Mouse (Mus musculus) small intestine, adult 2 months (tissue): ENCODE measurements around the gene Zfp68. TPM values are rescaled to one million over a fixed set of nuclear protein-coding genes. Genes with fewer than 3 reads are reported as not detected.
A peak's percentile ranks its signal among the peaks of the same experiment; 100 is the strongest.
"Not testable (repeated sequence)": the region's sequence is repeated elsewhere in the genome, so short reads cannot be mapped to it uniquely, and the experiment has no call there.

ENCODE experiments used
- H3K27ac ChIP-seq: fragments of 200-500 bp; 2 replicates; pipeline ENCODE4 v1.5.1; 2012; ENCODE audit warnings: low read depth, low read length, control low read depth, inconsistent platforms; ENCODE audit not compliant: insufficient read depth
- H3K27me3 ChIP-seq: fragments of 200-500 bp; 2 replicates; pipeline ENCODE4 v1.6.1; 2012; ENCODE audit warnings: mild to moderate bottlenecking, moderate library complexity, low read length, inconsistent platforms; ENCODE audit not compliant: control insufficient read depth, insufficient read depth
- H3K36me3 ChIP-seq: fragments of 200-500 bp; 2 replicates; pipeline ENCODE4 v1.6.1; 2012; ENCODE audit warnings: mild to moderate bottlenecking, low read length, control low read depth, inconsistent platforms; ENCODE audit not compliant: control insufficient read depth, insufficient read depth
- H3K4me1 ChIP-seq: fragments of 200-500 bp; 2 replicates; pipeline ENCODE4 v1.6.1; 2012; ENCODE audit warnings: low read length, inconsistent platforms, mixed read lengths; ENCODE audit not compliant: control insufficient read depth, insufficient read depth, insufficient read length
- H3K4me3 ChIP-seq: fragments of 200-500 bp; 2 replicates; pipeline ENCODE4 v1.5.1; 2012; ENCODE audit warnings: low read depth, mild to moderate bottlenecking, control low read depth, inconsistent platforms, low read length, moderate library complexity
- CTCF ChIP-seq: fragments of 200-500 bp; IDR thresholded peaks from 2 replicates; pipeline ENCODE4 v1.5.1; 2012; ENCODE audit warnings: low read depth, mild to moderate bottlenecking, control low read depth, inconsistent platforms, low read length, moderate library complexity, mixed read lengths; ENCODE audit not compliant: insufficient replicate concordance, insufficient read length; ENCODE audit errors: extremely low read depth
- POLR2A ChIP-seq: fragments of 200-500 bp; IDR thresholded peaks from 2 replicates; pipeline ENCODE4 v1.6.1; 2012; ENCODE audit warnings: low read depth, mild to moderate bottlenecking, control low read depth, inconsistent platforms, low read length, moderate library complexity
- WGBS: fragments of 180-500 bp; shearing (Covaris S2); methylation state at CpG from one replicate; pipeline ENCODE4 v1.1.7; 2018; 5-methylcytosine and 5-hydroxymethylcytosine counted together
- polyA plus RNA-seq: library from polyadenylated mRNA; depleted of rRNA; stranded (reverse); fragments of >200 nt; gene quantifications from 2 replicates; pipeline ENCODE4 v1.2.3, GENCODE M21; 2012; rRNA removed

The Zfp68 gene
- polyA plus RNA-seq, 1 experiment, result 2.0 TPM

DNA sequence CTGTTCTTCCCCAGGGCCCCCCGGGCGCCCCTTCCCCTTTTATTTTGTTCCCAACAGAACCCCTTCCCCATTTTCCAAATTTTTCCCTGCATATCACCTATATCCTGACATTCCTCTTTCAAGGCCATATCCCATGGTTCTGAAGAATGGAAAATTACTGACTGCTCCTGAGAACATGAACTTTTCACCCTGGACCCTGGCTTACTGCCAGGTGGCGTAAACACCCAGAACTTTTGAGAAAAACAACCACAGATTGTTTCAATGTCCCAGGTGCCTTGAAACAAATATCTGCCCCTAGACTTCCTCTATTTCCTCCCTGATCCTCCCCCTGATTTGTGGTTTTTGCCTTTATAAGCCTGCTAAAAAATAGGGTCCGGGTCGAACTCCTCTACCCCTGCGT, 32.2 kb downstream of the Zfp68 start:
- 85% methylated on average over 6 of the region's 6 CpGs for WGBS
- Histone ChIP-seq H3K27me3 (no peaks in the 10 kb centered on the region), H3K4me3 (no peak overlapping the region), H3K27ac (no peak overlapping the region), H3K4me1 (no peaks in the 10 kb centered on the region), H3K36me3 (no peaks in the 10 kb centered on the region)
- TF ChIP-seq POLR2A, result no peak
- no peak for TF ChIP-seq CTCF

GRCm38 (mm10) chr5:138571623-138572022, 47.9 kb downstream of the Zfp68 start:
- H3K27me3 ChIP-seq, result no peaks in the 10 kb centered on the region; the same call in 1 of the 2 replicates
- H3K4me1 ChIP-seq, result no peaks in the 10 kb centered on the region
- 58% methylated on average over 4 of the region's 4 CpGs for WGBS
- TF ChIP-seq POLR2A, result no peak
- TF ChIP-seq CTCF, result peak; percentile 38; the same call in 1 of the 2 replicates
- H3K27ac ChIP-seq, result no peak overlapping the region
- no peaks in the 10 kb centered on the region for H3K36me3 ChIP-seq
- no peak overlapping the region for H3K4me3 ChIP-seq

DNA sequence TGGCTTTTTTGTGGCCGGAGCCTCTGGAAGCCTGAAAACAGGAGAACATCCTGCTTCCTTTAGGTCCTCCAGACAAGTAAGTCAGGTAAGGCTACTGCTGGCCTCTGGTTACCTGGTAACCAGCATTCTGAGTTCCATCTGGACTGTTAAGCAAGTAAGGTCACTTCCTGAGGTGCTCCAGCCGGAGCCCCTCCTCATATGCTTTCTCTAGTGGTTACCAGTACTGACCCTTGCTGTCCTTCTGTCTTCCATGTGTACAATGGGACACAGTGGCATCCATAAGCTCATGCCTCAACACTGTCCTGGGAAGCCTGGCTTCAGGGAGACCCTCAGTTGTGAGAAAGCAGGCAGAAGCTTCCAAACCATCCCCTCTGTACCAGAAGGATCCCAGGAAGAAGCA, 54.9 kb downstream of the Zfp68 start, which contains the start of gene 1700123K08Rik:
1700123K08Rik (minus strand) TSS at position 101 of the 400 bp plus-strand sequence.
- H3K36me3 ChIP-seq, H3K27me3 ChIP-seq, H3K4me3 ChIP-seq, H3K4me1 ChIP-seq, H3K27ac ChIP-seq: not testable (repeated sequence)
- 82% methylated on average over 2 of the region's 2 CpGs for WGBS

Other genes starting within 250 kb of the Zfp68 start
- gene Zfp157, start 178.3 kb downstream of the Zfp68 start, polyA plus RNA-seq, result 1.2 and 1.8 TPM in 2 replicates
- not detected in 2 replicates for gene 1700123K08Rik, start 55.0 kb downstream of the Zfp68 start, polyA plus RNA-seq
- gene A430033K04Rik, start 3.1 kb upstream of the Zfp68 start, polyA plus RNA-seq, result 0.28 and 0.62 TPM in 2 replicates
- 3.4 and 7.5 TPM in 2 replicates for gene Fam20c, start 134.8 kb upstream of the Zfp68 start, polyA plus RNA-seq
- 0.24 TPM in 1 of 2 replicates, not detected in the other for gene Gm5294, start 200.3 kb upstream of the Zfp68 start, polyA plus RNA-seq